Mouse (Mus musculus): Measurements from ENCODE around the gene Kcnh4. TPM values are rescaled to one million over a fixed set of nuclear protein-coding genes. Genes with fewer than 3 reads are reported as not detected.
A peak's percentile ranks its signal among the peaks of the same experiment; 100 is the strongest.

The Kcnh4 gene
- polyA plus RNA-seq, 1 experiment from 2014 or later, result 5.7 TPM

- ATAC-seq (ENCODE audit: low FRiP score) (no peak), DNase-seq (ENCODE audit: low spot score) (no peak)
- Histone ChIP-seq H3K4me2 (replicated peaks; ENCODE audit: low read depth, low read length) (no peak overlapping the region), H3K4me1 (replicated peaks; ENCODE audit: control insufficient read depth, insufficient read depth, low read length) (no peaks in the 10 kb centered on the region), H3K36me3 (ENCODE audit: control insufficient read depth, insufficient read depth, low read length) (no peaks in the 10 kb centered on the region), H3K9ac (ENCODE audit: low read depth, low read length) (no peak overlapping the region), H3K27ac (ENCODE audit: low read depth, low read length) (no peak overlapping the region), H3K9me3 (ENCODE audit: control insufficient read depth, low read length) (no peaks in the 10 kb centered on the region), H3K27me3 (ENCODE audit: control insufficient read depth, insufficient read depth, low read length) (no peaks in the 10 kb centered on the region), H3K4me3 (ENCODE audit: low read depth, low read length) (no peak overlapping the region)
- WGBS, result 88% methylated on average over 4 of the region's 4 CpGs
Measured at GRCm38 (mm10) chr11:100774261-100774660, 14.5 kb upstream of the Kcnh4 start.

GRCm38 (mm10) chr11:100770646-100771408, 11.1 kb upstream of the Kcnh4 start, which contains the start of gene Ghdc:
Gene Ghdc, minus strand, starts transcription at chr11:100770957.
- ATAC-seq (ENCODE audit: low FRiP score), result no peak
- Histone ChIP-seq H3K27me3 (ENCODE audit: control insufficient read depth, insufficient read depth, low read length) (no peaks in the 10 kb centered on the region), H3K9me3 (ENCODE audit: control insufficient read depth, low read length) (no peaks in the 10 kb centered on the region), H3K4me3 (ENCODE audit: low read depth, low read length) (peak within 1 kb of the TSS; percentile 34), H3K9ac (ENCODE audit: low read depth, low read length) (peak within 1 kb of the TSS; percentile 21; the same call in 1 of the 2 replicates), H3K36me3 (ENCODE audit: control insufficient read depth, insufficient read depth, low read length) (no peaks in the 10 kb centered on the region), H3K27ac (ENCODE audit: low read depth, low read length) (no peak within 1 kb of the TSS), H3K4me1 (replicated peaks; ENCODE audit: control insufficient read depth, insufficient read depth, low read length) (no peaks in the 10 kb centered on the region), H3K4me2 (replicated peaks; ENCODE audit: low read depth, low read length) (peak within 1 kb of the TSS; percentile 31)
- 24% methylated on average over 17 of the region's 17 CpGs for WGBS
- DNase-seq (ENCODE audit: low spot score), result peak; percentile 62

- 58% methylated on average over 6 of the region's 6 CpGs for WGBS
- Histone ChIP-seq H3K27ac (ENCODE audit: low read depth, low read length) (no peak overlapping the region), H3K36me3 (ENCODE audit: control insufficient read depth, insufficient read depth, low read length) (no peaks in the 10 kb centered on the region), H3K4me3 (ENCODE audit: low read depth, low read length) (peak overlapping the region; percentile 34; the same call in 1 of the 2 replicates), H3K27me3 (ENCODE audit: control insufficient read depth, insufficient read depth, low read length) (no peaks in the 10 kb centered on the region), H3K4me2 (replicated peaks; ENCODE audit: low read depth, low read length) (no peak overlapping the region; the same call in 1 of the 2 replicates), H3K9ac (ENCODE audit: low read depth, low read length) (no peak overlapping the region), H3K4me1 (replicated peaks; ENCODE audit: control insufficient read depth, insufficient read depth, low read length) (no peaks in the 10 kb centered on the region), H3K9me3 (ENCODE audit: control insufficient read depth, low read length) (no peaks in the 10 kb centered on the region)
- DNase-seq (ENCODE audit: low spot score), result no peak
- no peak for ATAC-seq (ENCODE audit: low FRiP score)
Measured at GRCm38 (mm10) chr11:100769980-100770379, 10.2 kb upstream of the Kcnh4 start.

- H3K9ac ChIP-seq (ENCODE audit: low read depth, low read length), result no peak overlapping the region
- no peaks in the 10 kb centered on the region for H3K4me1 ChIP-seq (replicated peaks; ENCODE audit: control insufficient read depth, insufficient read depth, low read length)
- H3K4me3 ChIP-seq (ENCODE audit: low read depth, low read length), result no peak overlapping the region
- 83% methylated on average over 5 of the region's 5 CpGs for WGBS
- H3K36me3 ChIP-seq (ENCODE audit: control insufficient read depth, insufficient read depth, low read length), result no peaks in the 10 kb centered on the region
- H3K27me3 ChIP-seq (ENCODE audit: control insufficient read depth, insufficient read depth, low read length), result 0 out of 2 replicates have a peak, but pooled peaks cover 1% of the 10 kb centered on the region
- H3K27ac ChIP-seq (ENCODE audit: low read depth, low read length), result no peak overlapping the region
- DNase-seq (ENCODE audit: low spot score) (no peak), ATAC-seq (ENCODE audit: low FRiP score) (no peak)
- H3K4me2 ChIP-seq (replicated peaks; ENCODE audit: low read depth, low read length), result no peak overlapping the region
- no peaks in the 10 kb centered on the region for H3K9me3 ChIP-seq (ENCODE audit: control insufficient read depth, low read length)
Measured at GRCm38 (mm10) chr11:100767871-100768270, 8.1 kb upstream of the Kcnh4 start.

- Histone ChIP-seq H3K9me3 (ENCODE audit: control insufficient read depth, low read length) (no peaks in the 10 kb centered on the region), H3K27me3 (ENCODE audit: control insufficient read depth, insufficient read depth, low read length) (0 out of 2 replicates have a peak, but pooled peaks cover 4% of the 10 kb centered on the region), H3K4me1 (replicated peaks; ENCODE audit: control insufficient read depth, insufficient read depth, low read length) (no peaks in the 10 kb centered on the region), H3K4me3 (ENCODE audit: low read depth, low read length) (no peak overlapping the region), H3K36me3 (ENCODE audit: control insufficient read depth, insufficient read depth, low read length) (no peaks in the 10 kb centered on the region), H3K4me2 (replicated peaks; ENCODE audit: low read depth, low read length) (no peak overlapping the region), H3K9ac (ENCODE audit: low read depth, low read length) (no peak overlapping the region), H3K27ac (ENCODE audit: low read depth, low read length) (no peak overlapping the region)
- WGBS, result 83% methylated on average over 9 of the region's 9 CpGs
- ATAC-seq (ENCODE audit: low FRiP score), result no peak
- DNase-seq (ENCODE audit: low spot score), result no peak
Measured at GRCm38 (mm10) chr11:100766726-100767125, 7.0 kb upstream of the Kcnh4 start.

- Histone ChIP-seq H3K4me3 (ENCODE audit: low read depth, low read length) (peak within 1 kb of the TSS; percentile 32), H3K36me3 (ENCODE audit: control insufficient read depth, insufficient read depth, low read length) (no peaks in the 10 kb centered on the region), H3K4me2 (replicated peaks; ENCODE audit: low read depth, low read length) (peak within 1 kb of the TSS; percentile 67), H3K27ac (ENCODE audit: low read depth, low read length) (no peak within 1 kb of the TSS), H3K27me3 (ENCODE audit: control insufficient read depth, insufficient read depth, low read length) (peaks cover 18% of the 10 kb centered on the region), H3K9me3 (ENCODE audit: control insufficient read depth, low read length) (no peaks in the 10 kb centered on the region), H3K4me1 (replicated peaks; ENCODE audit: control insufficient read depth, insufficient read depth, low read length) (peaks cover 6% of the 10 kb centered on the region), H3K9ac (ENCODE audit: low read depth, low read length) (peak within 1 kb of the TSS; percentile 52)
- DNase-seq (ENCODE audit: low spot score) (no peak), ATAC-seq (ENCODE audit: low FRiP score) (no peak)
- 86% methylated on average over 7 of the region's 7 CpGs for WGBS
Measured at GRCm38 (mm10) chr11:100762831-100763230, 3.1 kb upstream of the Kcnh4 start, which contains the start of gene Hcrt. Gene Hcrt, minus strand, starts transcription at chr11:100762931.

- Histone ChIP-seq H3K4me2 (replicated peaks; ENCODE audit: low read depth, low read length) (peak overlapping the region; percentile 67), H3K27me3 (ENCODE audit: control insufficient read depth, insufficient read depth, low read length) (peaks cover 18% of the 10 kb centered on the region), H3K4me3 (ENCODE audit: low read depth, low read length) (peak overlapping the region; percentile 32), H3K9ac (ENCODE audit: low read depth, low read length) (peak overlapping the region; percentile 52), H3K36me3 (ENCODE audit: control insufficient read depth, insufficient read depth, low read length) (no peaks in the 10 kb centered on the region), H3K4me1 (replicated peaks; ENCODE audit: control insufficient read depth, insufficient read depth, low read length) (peaks cover 6% of the 10 kb centered on the region), H3K27ac (ENCODE audit: low read depth, low read length) (no peak overlapping the region), H3K9me3 (ENCODE audit: control insufficient read depth, low read length) (no peaks in the 10 kb centered on the region)
- peak; percentile 95 for DNase-seq (ENCODE audit: low spot score)
- ATAC-seq (ENCODE audit: low FRiP score), result peak; percentile 68
- WGBS, result under 1% methylated on average over 27 of the region's 27 CpGs
Measured at GRCm38 (mm10) chr11:100761547-100762045, 1.9 kb upstream of the Kcnh4 start.

- Histone ChIP-seq H3K27ac (ENCODE audit: low read depth, low read length) (peak overlapping the region; percentile 1; the same call in 1 of the 2 replicates), H3K4me2 (replicated peaks; ENCODE audit: low read depth, low read length) (peak overlapping the region; percentile 87), H3K4me3 (ENCODE audit: low read depth, low read length) (peak overlapping the region; percentile 45), H3K4me1 (replicated peaks; ENCODE audit: control insufficient read depth, insufficient read depth, low read length) (peaks cover 6% of the 10 kb centered on the region), H3K36me3 (ENCODE audit: control insufficient read depth, insufficient read depth, low read length) (no peaks in the 10 kb centered on the region), H3K9me3 (ENCODE audit: control insufficient read depth, low read length) (no peaks in the 10 kb centered on the region), H3K9ac (ENCODE audit: low read depth, low read length) (peak overlapping the region; percentile 64), H3K27me3 (ENCODE audit: control insufficient read depth, insufficient read depth, low read length) (peaks cover 18% of the 10 kb centered on the region)
- ATAC-seq (ENCODE audit: low FRiP score) (peak; percentile 60; the same call in 1 of the 2 replicates), DNase-seq (ENCODE audit: low spot score) (peak; percentile 79)
- under 1% methylated on average over 32 of the region's 35 CpGs for WGBS
Measured at GRCm38 (mm10) chr11:100758707-100759610, 783 bp downstream of the Kcnh4 start.
